Mouse (Mus musculus) kidney, adult 2 months (tissue): ENCODE data around the gene Csrp3. TPM values are rescaled to one million over a fixed set of nuclear protein-coding genes. Genes with fewer than 3 reads are reported as not detected.

ENCODE experiments used
- DNase-seq: peaks from one replicate; pipeline ENCODE4 v3.0.0; 2021
- H3K27ac ChIP-seq: fragments of 200-500 bp; 2 replicates; pipeline ENCODE4 v1.5.1; 2012; ENCODE audit warnings: low read depth, low read length, control low read depth, inconsistent platforms; ENCODE audit not compliant: insufficient read depth
- H3K27me3 ChIP-seq: fragments of 200-500 bp; replicated peaks from 2 replicates; pipeline ENCODE4 v1.6.1; 2012; ENCODE audit warnings: mild to moderate bottlenecking, moderate library complexity, low read length, inconsistent platforms; ENCODE audit not compliant: control insufficient read depth, insufficient read depth
- H3K36me3 ChIP-seq: fragments of 200-500 bp; 2 replicates; pipeline ENCODE4 v1.6.1; 2012; ENCODE audit warnings: mild to moderate bottlenecking, moderate library complexity, low read length, inconsistent platforms; ENCODE audit not compliant: control insufficient read depth, insufficient read depth
- H3K4me1 ChIP-seq: fragments of 200-500 bp; 2 replicates; pipeline ENCODE4 v1.6.1; 2011; ENCODE audit warnings: low read length; ENCODE audit not compliant: control insufficient read depth, insufficient read depth
- H3K4me3 ChIP-seq: fragments of 200-500 bp; 2 replicates; pipeline ENCODE4 v1.5.1; 2011; ENCODE audit warnings: mild to moderate bottlenecking, low read depth, low read length, control low read depth; ENCODE audit not compliant: insufficient read depth
- CTCF ChIP-seq: fragments of 200-500 bp; conservative IDR thresholded peaks from 2 replicates; pipeline ENCODE4 v1.5.1; 2011; ENCODE audit warnings: low read depth, mild to moderate bottlenecking, control low read depth, low read length, moderate library complexity, mixed read lengths; ENCODE audit not compliant: insufficient read depth, insufficient read length
- POLR2A ChIP-seq: fragments of 200-500 bp; IDR thresholded peaks from one replicate; pipeline ENCODE4 v1.6.1; 2011; ENCODE audit warnings: low read depth, low read length, control low read depth
- WGBS: fragments of 180-500 bp; shearing (Covaris S2); methylation state at CpG from one replicate; pipeline ENCODE4 v1.1.7; 2018; 5-methylcytosine and 5-hydroxymethylcytosine counted together
- polyA plus RNA-seq: library from polyadenylated mRNA; depleted of rRNA; stranded (reverse); fragments of >200 nt; gene quantifications from 2 replicates; pipeline ENCODE4 v1.2.3, GENCODE M21; 2012

Gene Csrp3
- polyA plus RNA-seq, 1 experiment, result 5.1 TPM

DNA sequence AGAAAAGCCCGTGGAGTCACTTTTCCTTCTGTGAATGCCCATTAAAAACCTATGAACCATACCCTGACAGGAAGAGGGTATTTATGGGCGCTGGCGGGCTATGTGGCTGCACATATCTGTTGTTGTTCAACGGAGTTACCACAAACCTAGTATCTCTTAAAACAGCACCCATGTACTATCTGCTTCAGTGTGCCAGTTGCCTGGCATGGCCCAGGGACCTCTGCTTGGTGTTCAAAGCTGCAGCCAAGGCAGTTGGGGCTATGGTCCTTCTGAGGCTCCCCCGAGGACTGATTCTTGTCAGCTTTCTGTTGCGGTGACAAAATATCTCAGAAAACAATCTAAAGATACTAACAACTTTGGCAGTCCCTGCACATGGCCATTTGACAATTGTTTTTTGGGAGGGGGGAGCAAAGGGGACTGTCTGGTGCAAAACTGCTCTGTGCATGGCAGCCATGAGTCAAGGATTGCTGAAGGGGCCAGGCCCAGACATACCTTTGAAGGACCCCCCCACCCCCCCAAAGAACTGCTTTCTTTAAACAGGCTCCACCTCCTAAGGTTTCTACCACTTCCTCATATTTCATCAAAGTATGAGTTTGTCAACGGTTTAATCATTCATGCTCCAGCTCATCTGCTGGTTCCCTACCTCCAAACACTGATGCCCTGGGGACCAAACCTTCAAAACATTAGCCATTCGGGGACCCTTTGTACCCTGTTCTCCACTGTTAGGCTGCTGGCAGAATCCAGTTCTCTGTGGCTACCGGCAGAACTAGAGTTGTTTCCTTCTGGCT is 17.0 kb upstream of the Csrp3 start:
- 69% methylated on average over 9 of the region's 9 CpGs for WGBS
- TF ChIP-seq POLR2A (no peak), CTCF (no peak)
- Histone ChIP-seq H3K4me1 (no peaks in the 10 kb centered on the region), H3K27me3 (no peaks in the 10 kb centered on the region), H3K36me3 (no peaks in the 10 kb centered on the region), H3K4me3 (no peak overlapping the region), H3K27ac (no peak overlapping the region)
- DNase-seq, result no peak

DNA sequence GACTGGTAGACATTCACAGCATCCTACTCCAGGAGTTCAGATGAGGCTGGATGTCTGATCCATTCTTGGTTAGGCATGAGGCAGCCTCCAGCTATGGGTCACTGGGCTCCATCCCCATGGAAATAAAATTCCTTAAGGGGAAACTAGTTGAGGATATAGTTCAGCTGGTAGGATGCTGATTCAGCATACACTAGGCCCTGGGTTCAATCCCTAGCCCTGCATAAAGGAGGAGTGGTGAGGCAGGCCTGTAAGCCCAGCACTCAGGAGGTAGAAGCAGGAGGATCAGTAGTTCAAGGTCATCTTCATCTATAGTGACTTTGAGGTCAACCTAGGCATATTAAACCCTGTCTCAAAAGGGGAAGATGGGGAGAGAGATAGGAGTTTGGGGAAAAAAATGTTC is 16.4 kb upstream of the Csrp3 start:
- Histone ChIP-seq H3K27ac (no peak overlapping the region), H3K36me3 (no peaks in the 10 kb centered on the region), H3K4me1 (no peaks in the 10 kb centered on the region), H3K27me3 (no peaks in the 10 kb centered on the region), H3K4me3 (no peak overlapping the region)
- no peak for DNase-seq
- TF ChIP-seq CTCF (no peak), POLR2A (no peak)

DNA sequence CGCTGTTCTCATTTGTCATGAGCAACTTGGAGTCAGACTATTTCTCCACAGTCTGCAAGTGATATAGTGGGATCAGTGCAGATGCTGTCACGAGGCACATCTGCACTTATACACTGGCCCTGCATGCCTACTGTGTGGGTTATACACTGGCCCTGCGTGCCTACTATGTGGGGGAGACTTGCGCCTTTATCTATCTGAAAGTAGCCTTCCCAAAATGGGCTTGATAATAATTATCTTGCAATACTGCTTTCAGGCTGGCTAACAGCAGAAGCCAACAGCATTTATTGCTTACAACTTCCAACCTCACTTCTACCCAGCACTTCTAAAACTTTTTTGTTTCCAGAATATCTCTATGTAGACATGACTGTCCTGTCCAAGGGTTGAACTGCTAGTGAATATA is 14.0 kb upstream of the Csrp3 start:
- H3K36me3 ChIP-seq, result no peaks in the 10 kb centered on the region
- no peak for TF ChIP-seq POLR2A
- no peak for TF ChIP-seq CTCF
- 94% methylated on average over 4 of the region's 4 CpGs for WGBS
- no peak overlapping the region for H3K27ac ChIP-seq
- no peaks in the 10 kb centered on the region for H3K27me3 ChIP-seq
- DNase-seq, result no peak
- no peaks in the 10 kb centered on the region for H3K4me1 ChIP-seq
- H3K4me3 ChIP-seq, result no peak overlapping the region

DNA sequence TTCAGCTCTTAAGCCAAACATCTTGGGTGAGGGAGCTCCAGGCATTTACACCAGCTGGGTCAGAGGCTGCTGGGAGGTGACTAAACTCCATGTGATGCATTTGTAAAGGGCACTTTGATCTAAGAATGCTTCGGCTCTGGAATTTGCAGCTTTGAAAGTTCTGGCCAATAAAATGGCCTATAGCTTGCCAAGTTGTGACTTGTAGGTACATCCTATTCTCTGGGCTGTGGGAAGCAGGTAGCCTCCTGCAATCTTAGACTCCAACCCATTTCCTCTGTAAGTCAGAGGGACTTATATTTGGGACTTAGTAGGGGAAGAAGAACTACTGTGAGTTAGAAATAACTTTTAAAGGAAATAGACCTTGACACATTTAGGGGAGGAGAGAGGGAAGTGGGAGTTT is 13.1 kb upstream of the Csrp3 start:
- WGBS, result 2% methylated on average over 1 of the region's 1 CpGs
- Histone ChIP-seq H3K4me1 (no peaks in the 10 kb centered on the region), H3K27ac (no peak overlapping the region), H3K27me3 (no peaks in the 10 kb centered on the region), H3K36me3 (no peaks in the 10 kb centered on the region), H3K4me3 (no peak overlapping the region)
- no peak for TF ChIP-seq POLR2A
- no peak for TF ChIP-seq CTCF
- no peak for DNase-seq

DNA sequence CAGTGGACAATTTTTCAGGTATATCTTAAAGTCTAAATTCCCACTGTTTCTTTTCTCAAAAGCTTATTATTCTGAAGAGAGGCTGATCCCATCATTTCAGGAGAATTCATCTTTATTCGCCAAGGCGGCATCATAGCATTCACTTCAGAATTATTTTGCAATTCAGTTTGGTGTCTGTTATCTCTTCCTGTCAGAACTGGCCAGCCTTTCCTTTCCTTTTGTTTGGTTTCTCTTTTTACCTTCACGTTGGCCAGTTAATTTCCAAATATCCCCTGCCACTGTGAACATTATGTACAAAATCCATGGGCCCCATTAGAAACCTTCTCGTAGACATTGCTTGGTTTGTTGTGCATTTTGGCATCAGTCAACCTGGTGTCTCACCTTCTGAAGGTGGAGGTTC is 11.5 kb upstream of the Csrp3 start:
- Histone ChIP-seq H3K36me3 (no peaks in the 10 kb centered on the region), H3K4me3 (no peak overlapping the region), H3K4me1 (no peaks in the 10 kb centered on the region), H3K27me3 (no peaks in the 10 kb centered on the region), H3K27ac (no peak overlapping the region)
- TF ChIP-seq CTCF (no peak), POLR2A (no peak)
- 75% methylated on average over 4 of the region's 4 CpGs for WGBS
- DNase-seq, result no peak

DNA sequence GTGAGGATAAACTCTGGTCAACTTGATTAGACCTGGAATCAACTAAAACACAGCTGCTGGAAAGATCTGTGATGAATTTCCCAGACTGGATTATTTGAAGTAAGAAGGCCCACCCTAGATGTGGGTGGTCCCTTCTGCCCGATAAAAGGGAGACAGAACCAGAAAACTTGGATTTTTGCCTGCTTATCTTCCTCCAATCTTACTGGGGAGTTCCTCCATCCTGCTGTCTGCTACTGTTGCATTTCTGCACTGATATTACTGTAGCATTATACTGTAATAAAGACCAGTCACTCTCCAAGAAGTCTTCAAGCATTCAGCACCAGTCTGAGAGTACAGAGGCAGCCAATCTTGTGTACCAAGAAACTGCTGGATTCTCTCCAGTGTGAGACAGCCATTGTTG is 10.4 kb upstream of the Csrp3 start:
- 71% methylated on average over 1 of the region's 1 CpGs for WGBS
- DNase-seq, result no peak
- Histone ChIP-seq H3K27me3 (no peaks in the 10 kb centered on the region), H3K36me3 (no peaks in the 10 kb centered on the region), H3K27ac (no peak overlapping the region), H3K4me3 (no peak overlapping the region), H3K4me1 (no peaks in the 10 kb centered on the region)
- TF ChIP-seq POLR2A, result no peak
- TF ChIP-seq CTCF, result no peak

DNA sequence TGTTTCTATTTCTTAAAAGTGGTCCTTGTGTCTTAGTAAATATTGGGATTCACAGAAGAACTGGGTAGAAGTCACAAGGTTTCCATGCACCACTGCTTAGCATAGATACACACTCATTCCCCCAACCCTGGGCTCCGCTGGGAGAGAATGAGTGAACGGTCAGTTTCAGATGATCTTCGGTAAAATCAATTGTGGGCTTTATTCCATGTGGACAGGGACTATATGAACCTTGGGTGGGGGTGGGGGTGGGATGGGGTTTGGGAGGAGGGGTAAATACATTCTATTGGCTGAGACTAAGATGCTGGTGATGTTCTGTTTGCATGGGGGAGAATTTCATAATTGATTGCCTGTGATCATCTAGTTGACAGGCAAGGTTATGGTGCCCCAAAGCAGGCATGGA is 7.6 kb upstream of the Csrp3 start:
- no peak for TF ChIP-seq POLR2A
- TF ChIP-seq CTCF, result no peak
- H3K4me1 ChIP-seq, result no peaks in the 10 kb centered on the region
- no peak overlapping the region for H3K4me3 ChIP-seq
- no peaks in the 10 kb centered on the region for H3K27me3 ChIP-seq
- H3K27ac ChIP-seq, result no peak overlapping the region
- no peaks in the 10 kb centered on the region for H3K36me3 ChIP-seq
- 91% methylated on average over 3 of the region's 3 CpGs for WGBS
- DNase-seq, result no peak
